Mouse (Mus musculus): Measurements from ENCODE around the gene Epo. TPM values are rescaled to one million over a fixed set of nuclear protein-coding genes. Genes with fewer than 3 reads are reported as not detected.

Epo gene
- polyA plus RNA-seq, 1 experiment from 2014 or later, result 0.96 TPM

- H3K36me3 ChIP-seq, result no peaks in the 10 kb centered on the region
- no peak for DNase-seq
- no peak overlapping the region for H3K27ac ChIP-seq
- H3K9me3 ChIP-seq (replicated peaks), result no peaks in the 10 kb centered on the region
- no peak overlapping the region for H3K4me2 ChIP-seq
- peaks cover 32% of the 10 kb centered on the region for H3K4me1 ChIP-seq (replicated peaks)
- H3K9ac ChIP-seq, result no peak overlapping the region
- H3K27me3 ChIP-seq, result peaks cover 22% of the 10 kb centered on the region
- H3K4me3 ChIP-seq (replicated peaks), result no peak overlapping the region
- WGBS (ENCODE audit: insufficient replicate concordance), result 70% methylated on average over 6 of the region's 6 CpGs
- no peak for ATAC-seq (ENCODE audit: low read depth)
These were observed 32.7 kb upstream of the Epo start for GRCm38 (mm10) chr5:137565744-137566143.

GRCm38 (mm10) chr5:137562965-137563364, 29.9 kb upstream of the Epo start:
- Histone ChIP-seq H3K9me3 (replicated peaks) (no peaks in the 10 kb centered on the region), H3K4me3 (replicated peaks) (no peak overlapping the region), H3K9ac (no peak overlapping the region), H3K4me1 (replicated peaks) (peaks cover 5% of the 10 kb centered on the region), H3K27ac (no peak overlapping the region), H3K4me2 (no peak overlapping the region), H3K36me3 (no peaks in the 10 kb centered on the region), H3K27me3 (peaks cover 43% of the 10 kb centered on the region)
- DNase-seq, result no peak
- WGBS (ENCODE audit: insufficient replicate concordance), result 67% methylated on average over 10 of the region's 10 CpGs
- no peak for ATAC-seq (ENCODE audit: low read depth)

- H3K9me3 ChIP-seq (replicated peaks), result no peaks in the 10 kb centered on the region
- no peak for ATAC-seq (ENCODE audit: low read depth)
- no peaks in the 10 kb centered on the region for H3K36me3 ChIP-seq
- peaks cover 40% of the 10 kb centered on the region for H3K27me3 ChIP-seq
- no peak overlapping the region for H3K27ac ChIP-seq
- H3K4me1 ChIP-seq (replicated peaks), result 0 out of 2 replicates have a peak, but pooled peaks cover 3% of the 10 kb centered on the region
- 48% methylated on average over 6 of the region's 6 CpGs for WGBS (ENCODE audit: insufficient replicate concordance)
- no peak for DNase-seq
- no peak overlapping the region for H3K4me3 ChIP-seq (replicated peaks)
- no peak overlapping the region for H3K9ac ChIP-seq
- no peak overlapping the region for H3K4me2 ChIP-seq
These were observed 28.5 kb upstream of the Epo start for GRCm38 (mm10) chr5:137561556-137561955.

- H3K27ac ChIP-seq, result no peak overlapping the region
- no peak overlapping the region for H3K9ac ChIP-seq
- 0 out of 2 replicates have a peak, but pooled peaks cover 4% of the 10 kb centered on the region for H3K9me3 ChIP-seq (replicated peaks)
- ATAC-seq (ENCODE audit: low read depth) (peak; percentile 20; the same call in 1 of the 2 replicates), DNase-seq (no peak)
- H3K4me3 ChIP-seq (replicated peaks), result no peak overlapping the region
- H3K4me2 ChIP-seq, result peak overlapping the region; percentile 31; the same call in 1 of the 2 replicates
- peaks cover 49% of the 10 kb centered on the region for H3K27me3 ChIP-seq
- 38% methylated on average over 11 of the region's 11 CpGs for WGBS (ENCODE audit: insufficient replicate concordance)
- no peaks in the 10 kb centered on the region for H3K36me3 ChIP-seq
- H3K4me1 ChIP-seq (replicated peaks), result peaks cover 9% of the 10 kb centered on the region
These were observed 20.9 kb upstream of the Epo start for GRCm38 (mm10) chr5:137553898-137554297.

- 0 out of 2 replicates have a peak, but pooled peaks cover 4% of the 10 kb centered on the region for H3K9me3 ChIP-seq (replicated peaks)
- DNase-seq (peak; percentile 64), ATAC-seq (ENCODE audit: low read depth) (peak; percentile 61)
- WGBS (ENCODE audit: insufficient replicate concordance), result 1% methylated on average over 37 of the region's 37 CpGs
- peaks cover 46% of the 10 kb centered on the region for H3K27me3 ChIP-seq
- H3K27ac ChIP-seq, result no peak within 1 kb of the TSS
- peaks cover 9% of the 10 kb centered on the region for H3K4me1 ChIP-seq (replicated peaks)
- 0 out of 2 replicates have a peak within 1 kb of the TSS, but pooled peaks have one; percentile 21 for H3K4me3 ChIP-seq (replicated peaks)
- H3K4me2 ChIP-seq, result peak within 1 kb of the TSS; percentile 31
- no peaks in the 10 kb centered on the region for H3K36me3 ChIP-seq
- no peak within 1 kb of the TSS for H3K9ac ChIP-seq
These were observed 20.4 kb upstream of the Epo start, which contains the start of gene Actl6b for GRCm38 (mm10) chr5:137553411-137553837. Gene Actl6b (plus strand): TSS chr5:137553517.

DNA sequence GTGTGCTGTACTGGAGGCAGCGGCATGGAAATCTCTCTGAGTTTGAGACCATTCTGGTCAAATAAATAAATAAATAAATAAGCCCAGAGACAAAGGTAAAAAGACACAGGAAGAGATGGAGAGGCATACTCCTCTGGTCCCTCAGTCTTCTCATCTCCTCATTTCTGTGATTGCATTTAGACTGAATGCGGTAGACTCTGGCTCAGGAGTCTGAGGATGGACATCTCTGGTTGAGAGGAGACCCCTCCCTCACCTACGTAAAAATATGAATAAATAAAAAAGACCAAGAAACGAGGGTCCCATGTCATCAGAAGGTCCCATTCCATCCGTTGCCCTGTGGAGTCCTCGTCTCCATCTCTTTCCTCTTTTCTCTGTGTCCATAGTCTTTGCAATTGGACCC, 20.0 kb upstream of the Epo start:
- Histone ChIP-seq H3K4me2 (peak overlapping the region; percentile 31), H3K4me3 (replicated peaks) (0 out of 2 replicates have a peak overlapping the region, but pooled peaks have one; percentile 21)
- WGBS (ENCODE audit: insufficient replicate concordance), result 26% methylated on average over 6 of the region's 6 CpGs

DNA sequence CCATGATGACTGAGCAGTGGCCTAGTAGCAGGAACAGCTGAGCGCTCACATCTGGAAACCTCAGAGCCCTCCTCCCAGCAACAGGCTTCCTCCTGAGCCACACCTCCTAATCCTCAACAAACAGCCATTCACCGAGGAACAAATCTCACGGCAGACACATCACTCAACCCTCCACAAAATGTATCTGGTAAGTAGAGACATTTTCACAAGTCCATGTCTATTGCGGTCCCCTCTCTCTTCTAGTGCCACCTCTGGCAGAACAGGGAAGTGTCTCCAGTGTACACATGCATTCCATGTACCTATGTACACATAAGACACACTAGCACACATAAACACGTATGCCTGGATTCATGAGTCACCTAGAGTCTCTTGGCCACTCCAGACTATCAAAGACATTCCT, 18.1 kb upstream of the Epo start:
- 65% methylated on average over 5 of the region's 5 CpGs for WGBS (ENCODE audit: insufficient replicate concordance)
- 0 out of 2 replicates have a peak, but pooled peaks cover 4% of the 10 kb centered on the region for H3K9me3 ChIP-seq (replicated peaks)
- DNase-seq (no peak), ATAC-seq (ENCODE audit: low read depth) (no peak)
- no peak overlapping the region for H3K9ac ChIP-seq
- H3K27ac ChIP-seq, result no peak overlapping the region
- H3K4me1 ChIP-seq (replicated peaks), result peaks cover 9% of the 10 kb centered on the region
- no peak overlapping the region for H3K4me2 ChIP-seq
- H3K4me3 ChIP-seq (replicated peaks), result no peak overlapping the region
- no peaks in the 10 kb centered on the region for H3K36me3 ChIP-seq
- H3K27me3 ChIP-seq, result peaks cover 43% of the 10 kb centered on the region

More for the DNA sequence above, 20.0 kb upstream of the Epo start:
- H3K27me3 ChIP-seq, result peaks cover 43% of the 10 kb centered on the region
- no peak overlapping the region for H3K27ac ChIP-seq
- DNase-seq, result no peak
- no peak overlapping the region for H3K9ac ChIP-seq
- H3K4me1 ChIP-seq (replicated peaks), result peaks cover 9% of the 10 kb centered on the region
- ATAC-seq (ENCODE audit: low read depth), result no peak
- 0 out of 2 replicates have a peak, but pooled peaks cover 4% of the 10 kb centered on the region for H3K9me3 ChIP-seq (replicated peaks)
- H3K36me3 ChIP-seq, result no peaks in the 10 kb centered on the region

GRCm38 (mm10) chr5:137549840-137550239, 16.8 kb upstream of the Epo start:
- ATAC-seq (ENCODE audit: low read depth), result no peak
- Histone ChIP-seq H3K4me1 (replicated peaks) (peaks cover 9% of the 10 kb centered on the region), H3K27ac (no peak overlapping the region), H3K9ac (no peak overlapping the region), H3K4me2 (no peak overlapping the region), H3K36me3 (no peaks in the 10 kb centered on the region), H3K9me3 (replicated peaks) (no peaks in the 10 kb centered on the region), H3K4me3 (replicated peaks) (no peak overlapping the region), H3K27me3 (peaks cover 40% of the 10 kb centered on the region)
- no peak for DNase-seq
- WGBS (ENCODE audit: insufficient replicate concordance), result 67% methylated on average over 2 of the region's 2 CpGs

GRCm38 (mm10) chr5:137545596-137545995, 12.6 kb upstream of the Epo start:
- Histone ChIP-seq H3K9me3 (replicated peaks) (no peaks in the 10 kb centered on the region), H3K9ac (no peak overlapping the region), H3K4me2 (no peak overlapping the region), H3K4me1 (replicated peaks) (no peaks in the 10 kb centered on the region), H3K4me3 (replicated peaks) (no peak overlapping the region), H3K27ac (no peak overlapping the region), H3K36me3 (no peaks in the 10 kb centered on the region), H3K27me3 (peaks cover 7% of the 10 kb centered on the region; the same call in 1 of the 2 replicates)
- DNase-seq (no peak), ATAC-seq (ENCODE audit: low read depth) (no peak)
- 54% methylated on average over 4 of the region's 4 CpGs for WGBS (ENCODE audit: insufficient replicate concordance)

GRCm38 (mm10) chr5:137544926-137545325, 11.9 kb upstream of the Epo start:
- Histone ChIP-seq H3K27ac (no peak overlapping the region), H3K9me3 (replicated peaks) (no peaks in the 10 kb centered on the region), H3K9ac (no peak overlapping the region), H3K4me3 (replicated peaks) (no peak overlapping the region), H3K36me3 (no peaks in the 10 kb centered on the region), H3K4me2 (no peak overlapping the region), H3K27me3 (0 out of 2 replicates have a peak, but pooled peaks cover 4% of the 10 kb centered on the region), H3K4me1 (replicated peaks) (no peaks in the 10 kb centered on the region)
- WGBS (ENCODE audit: insufficient replicate concordance), result 60% methylated on average over 6 of the region's 6 CpGs
- DNase-seq (no peak), ATAC-seq (ENCODE audit: low read depth) (no peak)

DNA sequence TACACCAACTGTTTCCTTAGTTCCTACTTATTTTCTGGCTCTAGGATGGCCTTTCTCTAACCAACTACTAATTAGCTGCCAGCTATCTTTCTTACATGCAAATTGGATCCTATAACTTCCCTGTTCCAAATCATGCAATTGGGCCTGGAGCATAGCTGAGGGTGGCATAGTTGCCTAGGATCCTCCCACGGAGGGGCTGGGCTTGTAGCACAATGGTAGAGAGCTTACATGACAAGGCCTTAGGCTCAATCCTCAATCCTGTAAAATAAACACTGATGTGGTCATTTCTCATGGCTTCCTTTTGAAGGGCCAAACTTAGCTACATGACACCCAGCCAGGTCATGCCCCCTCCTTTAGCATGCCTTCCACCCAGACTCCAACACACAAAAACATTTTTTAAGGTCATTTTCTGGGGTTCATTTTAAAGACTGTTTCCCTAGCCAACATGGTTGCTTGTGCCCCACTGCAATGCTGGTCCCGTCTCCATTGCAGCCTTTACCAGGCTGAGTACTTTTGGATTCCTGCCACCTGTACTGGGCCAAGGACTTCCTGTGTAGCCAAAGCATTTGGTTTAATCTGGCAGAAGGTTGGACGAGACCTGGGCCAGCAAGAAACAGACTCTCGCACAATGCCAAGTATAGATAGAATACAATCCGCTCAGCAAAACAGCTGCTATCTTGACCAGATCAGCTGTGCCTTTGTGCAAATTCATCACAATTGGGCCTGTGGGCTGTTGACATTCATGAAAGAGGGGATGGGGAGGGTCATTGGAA, 8.9 kb upstream of the Epo start:
- Histone ChIP-seq H3K27ac (no peak overlapping the region), H3K27me3 (peaks cover 13% of the 10 kb centered on the region; the same call in 1 of the 2 replicates), H3K4me2 (no peak overlapping the region), H3K36me3 (no peaks in the 10 kb centered on the region), H3K4me3 (replicated peaks) (no peak overlapping the region), H3K4me1 (replicated peaks) (no peaks in the 10 kb centered on the region), H3K9ac (no peak overlapping the region), H3K9me3 (replicated peaks) (no peaks in the 10 kb centered on the region)
- DNase-seq (no peak), ATAC-seq (ENCODE audit: low read depth) (no peak)
- 60% methylated on average over 5 of the region's 5 CpGs for WGBS (ENCODE audit: insufficient replicate concordance)
